Mouse (Mus musculus): Measurements from ENCODE around the gene Reep3.
A peak's percentile ranks its signal among the peaks of the same experiment; 100 is the strongest.

The Reep3 gene

GRCm38 (mm10) chr10:67081206-67082007 lies 15.3 kb downstream of the Reep3 start:
- no peak for DNase-seq

- no peak for DNase-seq
These were observed 17.7 kb downstream of the Reep3 start for GRCm38 (mm10) chr10:67079030-67079429.

- no peak for DNase-seq
These were observed 20.5 kb downstream of the Reep3 start for GRCm38 (mm10) chr10:67075931-67076878.

- DNase-seq = no peak
These were observed 23.2 kb downstream of the Reep3 start for GRCm38 (mm10) chr10:67073577-67073976.

- DNase-seq = no peak
These were observed 24.1 kb downstream of the Reep3 start for GRCm38 (mm10) chr10:67072600-67072999.

- peak; percentile 32 to 53 for DNase-seq
These were observed 24.9 kb downstream of the Reep3 start for GRCm38 (mm10) chr10:67071884-67072283.

GRCm38 (mm10) chr10:67071389-67071788 lies 25.4 kb downstream of the Reep3 start:
- DNase-seq = no peak

- no peak for DNase-seq
These were observed 27.7 kb downstream of the Reep3 start for GRCm38 (mm10) chr10:67069013-67069412.

GRCm38 (mm10) chr10:67066421-67066820 lies 30.3 kb downstream of the Reep3 start:
- DNase-seq = no peak

GRCm38 (mm10) chr10:67065927-67066326 lies 30.8 kb downstream of the Reep3 start:
- no peak for DNase-seq

GRCm38 (mm10) chr10:67065277-67065887 lies 31.4 kb downstream of the Reep3 start:
- peak; percentile 21 to 28 for DNase-seq

- DNase-seq = no peak
These were observed 34.9 kb downstream of the Reep3 start for GRCm38 (mm10) chr10:67061823-67062222.

- no peak for DNase-seq
These were observed 35.4 kb downstream of the Reep3 start for GRCm38 (mm10) chr10:67061367-67061801.

GRCm38 (mm10) chr10:67058702-67059101 lies 38.0 kb downstream of the Reep3 start:
- no peak for DNase-seq

- DNase-seq = no peak
These were observed 38.4 kb downstream of the Reep3 start for GRCm38 (mm10) chr10:67058297-67058696.

GRCm38 (mm10) chr10:67057696-67058095 lies 39.0 kb downstream of the Reep3 start:
- DNase-seq = no peak

GRCm38 (mm10) chr10:67057208-67057607 lies 39.5 kb downstream of the Reep3 start:
- DNase-seq = no peak

- DNase-seq = no peak
These were observed 40.6 kb downstream of the Reep3 start for GRCm38 (mm10) chr10:67055867-67056856.

- no peak for DNase-seq
These were observed 43.3 kb downstream of the Reep3 start for GRCm38 (mm10) chr10:67053475-67053874.

- DNase-seq = no peak
These were observed 44.3 kb downstream of the Reep3 start for GRCm38 (mm10) chr10:67052429-67052828.

GRCm38 (mm10) chr10:67051466-67051865 lies 45.3 kb downstream of the Reep3 start:
- DNase-seq = no peak

GRCm38 (mm10) chr10:67050766-67051165 lies 46.0 kb downstream of the Reep3 start:
- DNase-seq = no peak

All from B cell, adult 2 months (primary cell).